Mouse (Mus musculus): ENCODE results near the gene Ptar1. TPM values are rescaled to one million over a fixed set of nuclear protein-coding genes. Genes with fewer than 3 reads are reported as not detected.
A peak's percentile ranks its signal among the peaks of the same experiment; 100 is the strongest.

The Ptar1 gene
- polyA plus RNA-seq (2014; fragmentation: Nextera tagmentation; extraction: Ambion mirVana) = 14.8 and 24.3 TPM in 2 replicates

- peaks cover 7% of the 10 kb centered on the region; the same call in 1 of the 2 replicates for H3K4me1 ChIP-seq (ENCODE audit: control insufficient read depth, insufficient read depth, low read length)
- H3K27me3 ChIP-seq (ENCODE audit: control insufficient read depth, insufficient read depth, low read length) = no peaks in the 10 kb centered on the region
- under 1% methylated on average over 84 of the region's 93 CpGs for WGBS
- H3K4me2 ChIP-seq (replicated peaks; ENCODE audit: low read depth, low read length) = peak within 1 kb of the TSS; percentile 38
- H3K27ac ChIP-seq (ENCODE audit: low read depth, low read length) = peak within 1 kb of the TSS; percentile 89
- H3K36me3 ChIP-seq (ENCODE audit: control insufficient read depth, insufficient read depth, low read length) = no peaks in the 10 kb centered on the region
- H3K9me3 ChIP-seq (ENCODE audit: control insufficient read depth, low read length) = no peaks in the 10 kb centered on the region
- peak within 1 kb of the TSS; percentile 88 for H3K9ac ChIP-seq (ENCODE audit: low read depth, low read length)
- H3K4me3 ChIP-seq (ENCODE audit: low read length) = peak within 1 kb of the TSS; percentile 55
- peak; percentile 61 for ATAC-seq (ENCODE audit: low FRiP score, low TSS enrichment)
Measured at GRCm38 (mm10) chr19:23687296-23688021, at the start of gene Ptar1. Gene Ptar1 (plus strand): TSS chr19:23687429.

GRCm38 (mm10) chr19:23643819-23644218 lies 43.4 kb upstream of the Ptar1 start:
- Histone ChIP-seq H3K27ac (ENCODE audit: low read depth, low read length) (no peak overlapping the region), H3K9ac (ENCODE audit: low read depth, low read length) (no peak overlapping the region), H3K4me1 (ENCODE audit: control insufficient read depth, insufficient read depth, low read length) (no peaks in the 10 kb centered on the region), H3K4me2 (replicated peaks; ENCODE audit: low read depth, low read length) (no peak overlapping the region), H3K9me3 (ENCODE audit: control insufficient read depth, low read length) (no peaks in the 10 kb centered on the region), H3K27me3 (ENCODE audit: control insufficient read depth, insufficient read depth, low read length) (no peaks in the 10 kb centered on the region), H3K36me3 (ENCODE audit: control insufficient read depth, insufficient read depth, low read length) (no peaks in the 10 kb centered on the region), H3K4me3 (ENCODE audit: low read length) (no peak overlapping the region)
- ATAC-seq (ENCODE audit: low FRiP score, low TSS enrichment) = no peak
- WGBS = 96% methylated on average over 5 of the region's 5 CpGs

- Histone ChIP-seq H3K4me3 (ENCODE audit: low read length) (no peak overlapping the region), H3K4me2 (replicated peaks; ENCODE audit: low read depth, low read length) (no peak overlapping the region), H3K4me1 (ENCODE audit: control insufficient read depth, insufficient read depth, low read length) (no peaks in the 10 kb centered on the region), H3K27ac (ENCODE audit: low read depth, low read length) (no peak overlapping the region), H3K36me3 (ENCODE audit: control insufficient read depth, insufficient read depth, low read length) (no peaks in the 10 kb centered on the region), H3K9ac (ENCODE audit: low read depth, low read length) (no peak overlapping the region), H3K9me3 (ENCODE audit: control insufficient read depth, low read length) (no peaks in the 10 kb centered on the region), H3K27me3 (ENCODE audit: control insufficient read depth, insufficient read depth, low read length) (no peaks in the 10 kb centered on the region)
- WGBS = 84% methylated on average over 7 of the region's 7 CpGs
- no peak for ATAC-seq (ENCODE audit: low FRiP score, low TSS enrichment)
Measured at GRCm38 (mm10) chr19:23645347-23645746, 41.9 kb upstream of the Ptar1 start.

DNA sequence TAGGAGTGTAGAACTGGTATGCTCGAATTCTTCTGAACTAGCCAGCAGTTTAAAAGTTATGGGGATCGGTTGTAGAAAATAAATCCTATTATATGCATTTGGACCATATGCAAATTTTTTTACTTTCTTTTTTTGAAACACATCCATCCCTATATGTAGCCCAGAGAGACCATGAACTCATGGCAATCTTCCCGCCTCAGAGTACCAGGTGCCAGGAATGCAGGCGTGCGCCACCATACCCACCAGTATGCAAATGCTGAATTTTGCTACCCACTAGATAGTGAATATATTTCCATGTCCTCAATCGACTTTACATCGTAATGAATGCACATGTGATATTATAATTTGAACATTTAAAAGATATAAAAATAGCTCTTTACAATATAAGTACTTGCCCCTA lies 39.9 kb upstream of the Ptar1 start:
- Histone ChIP-seq H3K4me1 (ENCODE audit: control insufficient read depth, insufficient read depth, low read length) (no peaks in the 10 kb centered on the region), H3K9me3 (ENCODE audit: control insufficient read depth, low read length) (no peaks in the 10 kb centered on the region), H3K27ac (ENCODE audit: low read depth, low read length) (no peak overlapping the region), H3K4me2 (replicated peaks; ENCODE audit: low read depth, low read length) (no peak overlapping the region), H3K36me3 (ENCODE audit: control insufficient read depth, insufficient read depth, low read length) (no peaks in the 10 kb centered on the region), H3K4me3 (ENCODE audit: low read length) (no peak overlapping the region), H3K9ac (ENCODE audit: low read depth, low read length) (no peak overlapping the region), H3K27me3 (ENCODE audit: control insufficient read depth, insufficient read depth, low read length) (no peaks in the 10 kb centered on the region)
- no peak for ATAC-seq (ENCODE audit: low FRiP score, low TSS enrichment)
- 96% methylated on average over 7 of the region's 7 CpGs for WGBS

GRCm38 (mm10) chr19:23652644-23653043 lies 34.6 kb upstream of the Ptar1 start, which contains the start of gene 1700028P14Rik:
Gene 1700028P14Rik (minus strand): TSS chr19:23652812.
- Histone ChIP-seq H3K27me3 (ENCODE audit: control insufficient read depth, insufficient read depth, low read length) (no peaks in the 10 kb centered on the region), H3K27ac (ENCODE audit: low read depth, low read length) (no peak within 1 kb of the TSS), H3K4me3 (ENCODE audit: low read length) (no peak within 1 kb of the TSS), H3K9me3 (ENCODE audit: control insufficient read depth, low read length) (no peaks in the 10 kb centered on the region), H3K9ac (ENCODE audit: low read depth, low read length) (no peak within 1 kb of the TSS), H3K4me2 (replicated peaks; ENCODE audit: low read depth, low read length) (peak within 1 kb of the TSS; percentile 45), H3K36me3 (ENCODE audit: control insufficient read depth, insufficient read depth, low read length) (no peaks in the 10 kb centered on the region), H3K4me1 (ENCODE audit: control insufficient read depth, insufficient read depth, low read length) (no peaks in the 10 kb centered on the region)
- peak; percentile 91 for ATAC-seq (ENCODE audit: low FRiP score, low TSS enrichment)
- WGBS = 7% methylated on average over 13 of the region's 13 CpGs

DNA sequence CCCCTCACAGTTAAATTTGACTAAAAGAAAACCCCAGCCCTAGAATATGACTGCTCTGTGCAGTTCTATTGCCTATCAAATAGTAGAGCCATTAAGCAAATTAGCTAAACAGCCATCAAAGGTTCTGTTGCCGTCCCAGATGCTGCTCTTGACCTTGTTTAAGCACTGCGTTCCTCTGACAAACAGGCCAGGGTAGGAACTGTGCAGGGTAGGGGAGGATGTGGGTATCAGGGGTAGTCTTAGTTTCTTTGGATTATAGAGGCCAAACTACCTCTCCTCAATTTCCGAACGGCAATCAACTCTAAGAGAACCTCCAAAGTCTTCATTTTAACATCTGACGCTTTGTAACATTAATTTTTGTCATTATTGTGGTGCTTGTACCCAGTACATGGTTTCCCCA lies 34.1 kb upstream of the Ptar1 start:
- H3K9me3 ChIP-seq (ENCODE audit: control insufficient read depth, low read length) = no peaks in the 10 kb centered on the region
- 0 out of 2 replicates have a peak, but pooled peaks have one; percentile 35 for ATAC-seq (ENCODE audit: low FRiP score, low TSS enrichment)
- H3K9ac ChIP-seq (ENCODE audit: low read depth, low read length) = no peak overlapping the region
- no peaks in the 10 kb centered on the region for H3K27me3 ChIP-seq (ENCODE audit: control insufficient read depth, insufficient read depth, low read length)
- no peak overlapping the region for H3K4me3 ChIP-seq (ENCODE audit: low read length)
- 94% methylated on average over 5 of the region's 5 CpGs for WGBS
- H3K27ac ChIP-seq (ENCODE audit: low read depth, low read length) = no peak overlapping the region
- H3K36me3 ChIP-seq (ENCODE audit: control insufficient read depth, insufficient read depth, low read length) = no peaks in the 10 kb centered on the region
- H3K4me1 ChIP-seq (ENCODE audit: control insufficient read depth, insufficient read depth, low read length) = no peaks in the 10 kb centered on the region
- no peak overlapping the region for H3K4me2 ChIP-seq (replicated peaks; ENCODE audit: low read depth, low read length)

DNA sequence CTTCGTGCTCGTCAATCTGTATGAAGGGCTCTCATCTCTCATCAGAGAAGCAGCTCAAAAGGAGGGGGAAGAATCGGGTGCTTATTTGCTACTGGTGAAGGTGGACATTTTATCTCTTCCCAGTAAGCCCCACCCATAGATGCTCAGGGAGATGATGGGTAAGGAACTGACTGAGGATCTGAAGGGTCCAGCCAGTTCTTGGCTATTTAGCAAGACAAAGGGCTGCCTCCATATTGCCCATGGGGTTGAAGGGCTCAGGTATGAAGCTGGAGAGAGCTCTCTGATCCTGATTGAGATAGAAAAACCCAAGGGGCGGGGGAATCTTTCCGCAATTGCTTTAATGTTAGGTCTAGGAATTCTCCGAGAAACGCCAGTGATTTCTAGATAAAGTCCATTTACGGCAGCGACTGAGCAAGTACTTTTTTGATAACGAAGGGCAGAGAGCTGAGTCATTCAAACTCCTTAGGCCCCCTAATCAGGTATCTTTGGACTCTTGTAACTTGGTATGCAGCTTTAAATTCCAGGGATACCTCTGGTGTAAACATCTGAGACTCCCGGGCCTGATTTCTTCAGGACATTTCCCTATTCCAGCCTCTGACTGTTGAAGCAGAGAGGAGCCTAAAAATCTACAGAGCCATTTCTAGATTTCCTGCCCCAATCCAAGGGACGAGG lies 29.8 kb upstream of the Ptar1 start:
- Histone ChIP-seq H3K9me3 (ENCODE audit: control insufficient read depth, low read length) (no peaks in the 10 kb centered on the region), H3K4me1 (ENCODE audit: control insufficient read depth, insufficient read depth, low read length) (no peaks in the 10 kb centered on the region), H3K36me3 (ENCODE audit: control insufficient read depth, insufficient read depth, low read length) (no peaks in the 10 kb centered on the region), H3K27me3 (ENCODE audit: control insufficient read depth, insufficient read depth, low read length) (no peaks in the 10 kb centered on the region), H3K9ac (ENCODE audit: low read depth, low read length) (no peak overlapping the region), H3K4me2 (replicated peaks; ENCODE audit: low read depth, low read length) (no peak overlapping the region), H3K27ac (ENCODE audit: low read depth, low read length) (no peak overlapping the region), H3K4me3 (ENCODE audit: low read length) (no peak overlapping the region)
- WGBS = 59% methylated on average over 12 of the region's 12 CpGs
- no peak for ATAC-seq (ENCODE audit: low FRiP score, low TSS enrichment)

DNA sequence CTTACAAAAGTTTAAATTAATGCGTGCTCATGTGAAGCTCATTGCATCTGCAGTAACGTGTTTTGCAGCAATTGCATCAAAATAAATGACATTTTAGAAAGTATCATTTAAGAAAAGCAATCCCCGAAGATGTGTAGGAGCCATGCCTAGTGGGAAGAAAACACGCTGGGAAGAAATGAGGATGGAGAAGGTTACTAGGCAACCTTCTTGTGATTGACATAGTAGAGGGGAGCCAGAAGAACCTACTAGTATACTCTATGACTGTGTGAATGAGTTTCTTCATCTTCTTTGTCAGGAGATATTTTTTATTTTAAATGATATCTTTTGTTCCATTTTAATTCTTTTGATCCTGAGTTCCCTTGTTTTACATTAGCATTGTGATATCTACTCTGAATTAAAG lies 28.9 kb upstream of the Ptar1 start:
- Histone ChIP-seq H3K4me2 (replicated peaks; ENCODE audit: low read depth, low read length) (no peak overlapping the region), H3K36me3 (ENCODE audit: control insufficient read depth, insufficient read depth, low read length) (no peaks in the 10 kb centered on the region), H3K27ac (ENCODE audit: low read depth, low read length) (no peak overlapping the region), H3K9me3 (ENCODE audit: control insufficient read depth, low read length) (no peaks in the 10 kb centered on the region), H3K4me3 (ENCODE audit: low read length) (no peak overlapping the region), H3K4me1 (ENCODE audit: control insufficient read depth, insufficient read depth, low read length) (no peaks in the 10 kb centered on the region), H3K27me3 (ENCODE audit: control insufficient read depth, insufficient read depth, low read length) (no peaks in the 10 kb centered on the region), H3K9ac (ENCODE audit: low read depth, low read length) (no peak overlapping the region)
- 83% methylated on average over 4 of the region's 4 CpGs for WGBS
- ATAC-seq (ENCODE audit: low FRiP score, low TSS enrichment) = no peak

DNA sequence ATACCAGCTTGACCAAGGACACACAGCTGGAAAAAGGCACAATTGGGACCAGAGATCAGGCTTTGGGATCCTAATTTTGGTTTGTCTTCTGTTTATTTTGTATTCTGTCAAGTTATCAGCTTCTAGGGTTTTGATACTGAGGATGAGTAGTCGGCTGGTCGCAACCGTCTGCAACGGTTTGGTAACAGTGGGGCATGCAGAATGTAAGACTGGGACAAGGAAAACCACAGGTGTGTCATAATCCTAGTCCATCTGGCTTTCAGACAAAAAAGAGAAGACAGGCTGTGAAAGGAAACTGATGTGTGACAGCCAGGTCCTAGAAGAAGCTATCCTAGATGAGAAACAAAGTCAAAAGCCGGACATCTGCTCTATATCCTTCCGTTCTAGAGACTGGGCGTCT lies 23.1 kb upstream of the Ptar1 start:
- no peak for ATAC-seq (ENCODE audit: low FRiP score, low TSS enrichment)
- Histone ChIP-seq H3K4me3 (ENCODE audit: low read length) (no peak overlapping the region), H3K9ac (ENCODE audit: low read depth, low read length) (no peak overlapping the region), H3K36me3 (ENCODE audit: control insufficient read depth, insufficient read depth, low read length) (no peaks in the 10 kb centered on the region), H3K9me3 (ENCODE audit: control insufficient read depth, low read length) (no peaks in the 10 kb centered on the region), H3K27ac (ENCODE audit: low read depth, low read length) (no peak overlapping the region), H3K27me3 (ENCODE audit: control insufficient read depth, insufficient read depth, low read length) (no peaks in the 10 kb centered on the region), H3K4me1 (ENCODE audit: control insufficient read depth, insufficient read depth, low read length) (no peaks in the 10 kb centered on the region), H3K4me2 (replicated peaks; ENCODE audit: low read depth, low read length) (no peak overlapping the region)
- 95% methylated on average over 7 of the region's 7 CpGs for WGBS
